Mouse (Mus musculus): Measurements from ENCODE around the gene Rnaseh1.

DNA sequence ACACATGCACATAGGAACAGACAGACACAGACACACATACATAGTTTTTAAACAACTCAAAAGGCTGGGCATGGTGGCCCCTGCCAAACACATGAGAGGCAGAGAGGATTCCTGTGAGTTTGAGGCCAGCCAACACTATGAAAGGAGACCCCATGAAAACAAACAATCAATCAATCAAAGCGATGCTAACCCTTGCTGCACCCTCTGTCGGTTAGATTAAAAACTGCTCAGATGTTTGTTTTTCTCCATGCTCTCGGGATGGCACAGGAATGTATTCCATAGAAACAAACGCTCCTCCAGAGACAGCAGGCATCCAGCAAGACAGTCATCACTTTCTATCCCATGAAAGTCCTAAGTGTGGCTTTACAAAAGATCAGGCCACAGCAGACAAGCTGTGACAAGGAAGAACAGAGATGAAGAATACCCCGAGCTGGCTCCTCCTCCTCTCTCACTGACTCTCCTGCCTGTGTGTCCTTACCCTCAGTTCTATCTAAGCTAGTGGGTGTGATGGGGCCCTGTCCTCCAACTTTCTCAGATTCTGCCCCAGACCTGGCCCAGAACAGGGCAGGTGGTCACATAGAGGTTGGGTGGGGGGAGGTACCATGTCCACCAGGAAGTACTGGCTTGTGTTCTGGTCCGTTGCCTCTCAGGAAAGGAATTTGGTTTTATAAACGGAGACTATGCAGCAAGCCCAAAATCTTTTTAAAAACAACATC lies 27.8 kb upstream of the Rnaseh1 start:
- no peak for TF ChIP-seq CTCF (conservative IDR thresholded peaks at IDR 0.05; ENCODE audit: low read length)
- TF ChIP-seq NANOG (IDR thresholded peaks at IDR 0.05; ENCODE audit: borderline replicate concordance, low read length), result no peak

All from E14TG2a.4 (cell line).